Mouse (Mus musculus): ENCODE measurements around the gene Ctnnal1. TPM values are rescaled to one million over a fixed set of nuclear protein-coding genes. Genes with fewer than 3 reads are reported as not detected.
A peak's percentile ranks its signal among the peaks of the same experiment; 100 is the strongest.

Gene Ctnnal1
- total and polyA plus RNA-seq, 3 experiments = 2.3 to 6.3 TPM; not detected in 1

DNA sequence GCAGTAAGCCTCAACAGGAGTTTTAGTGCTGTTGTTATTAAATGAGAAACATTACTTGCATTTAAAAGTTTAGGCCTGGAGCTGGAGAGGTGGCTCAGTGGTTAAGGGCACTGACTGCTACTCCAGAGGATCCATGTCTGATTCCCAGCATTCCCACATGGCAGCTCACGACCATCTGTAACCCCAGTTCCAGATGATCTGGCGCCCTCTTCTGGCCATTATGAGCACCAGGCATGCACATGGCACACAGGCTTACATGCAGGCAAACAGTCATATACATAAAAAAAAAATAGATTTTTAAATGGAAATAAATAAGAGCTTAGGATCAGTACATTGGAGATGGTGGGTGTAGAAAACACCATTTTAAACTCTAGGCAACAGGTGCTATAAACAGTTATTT, 21.0 kb downstream of the Ctnnal1 start:
- Histone ChIP-seq H3K27me3 (ENCODE audit: control insufficient read depth in 1 of 2, insufficient read depth in 2 of 2, low read length in 2 of 2) (no peaks in the 10 kb centered on the region), H3K9ac (ENCODE audit: control insufficient read depth, low read depth, low read length, poor library complexity, severe bottlenecking) (no peak overlapping the region)

DNA sequence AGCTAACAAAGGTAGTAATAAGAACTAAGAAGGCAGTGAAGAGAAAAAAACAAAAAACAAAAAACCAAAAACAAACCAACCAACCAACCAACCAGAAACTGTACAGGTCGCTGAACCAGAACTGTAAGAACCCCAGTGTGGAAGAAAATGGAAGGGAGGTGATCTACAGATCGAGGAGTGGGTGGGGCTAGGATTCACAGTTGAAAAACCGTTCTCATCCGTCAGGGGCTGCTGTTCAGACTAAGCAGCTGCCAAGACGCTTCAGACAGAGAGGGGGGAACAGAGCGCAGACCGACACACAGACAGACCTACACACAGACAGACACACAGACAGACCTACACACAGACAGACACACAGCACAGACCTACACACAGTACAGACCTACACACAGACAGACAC, 22.5 kb downstream of the Ctnnal1 start:
- Histone ChIP-seq H3K27ac (ENCODE audit: control insufficient read depth, low read depth, low read length) (no peak overlapping the region), H3K27me3 (ENCODE audit: control insufficient read depth in 1 of 2, insufficient read depth in 2 of 2, low read length in 2 of 2) (no peaks in the 10 kb centered on the region), H3K9me3 (replicated peaks; ENCODE audit: insufficient read depth, low read length) (no peaks in the 10 kb centered on the region), H3K4me1 (ENCODE audit: control insufficient read depth in 1 of 2, insufficient read depth in 2 of 2, low read length in 2 of 2) (peaks cover 0 to under 1% of the 10 kb centered on the region in 2 experiments; a peak in 2 of 4 replicates), H3K79me2 (ENCODE audit: control insufficient read depth, insufficient read depth, low read length, poor library complexity) (no peaks in the 10 kb centered on the region), H3K9ac (ENCODE audit: control insufficient read depth, low read depth, low read length, poor library complexity, severe bottlenecking) (no peak overlapping the region), H3K4me3 (ENCODE audit: control insufficient read depth in 1 of 2, insufficient read depth in 1 of 2, low read depth in 2 of 2, low read length in 2 of 2) (no peak overlapping the region), H3K36me3 (ENCODE audit: control insufficient read depth in 1 of 2, insufficient read depth in 2 of 2, low read length in 2 of 2) (no peaks in the 10 kb centered on the region)
- no peak for DNase-seq (ENCODE audit: low read depth, low spot score)
- TF ChIP-seq ZNF384 (IDR thresholded peaks at IDR 0.05; ENCODE audit: low read depth, low read length) = no peak
- no peak for TF ChIP-seq SMC3 (IDR thresholded peaks at IDR 0.05; ENCODE audit: low read depth, low read length)
- TF ChIP-seq USF2 (IDR thresholded peaks at IDR 0.05; ENCODE audit: borderline replicate concordance in 1 of 2, insufficient read depth in 1 of 2, low read depth in 1 of 2, low read length in 2 of 2) = no peak
- TF ChIP-seq ZKSCAN1 (IDR thresholded peaks at IDR 0.05; ENCODE audit: low read depth, low read length) = no peak
- no peak for TF ChIP-seq JUND (IDR thresholded peaks at IDR 0.05; ENCODE audit: low read depth, low read length)
- no peak for TF ChIP-seq GATA1 (IDR thresholded peaks at IDR 0.05; ENCODE audit: low read depth, low read length)
- TF ChIP-seq ELF1 (IDR thresholded peaks at IDR 0.05; ENCODE audit: low read depth, low read length) = no peak
- no peak for TF ChIP-seq NELFE (IDR thresholded peaks at IDR 0.05; ENCODE audit: low read depth, low read length)
- no peak for TF ChIP-seq TBP (IDR thresholded peaks at IDR 0.05; ENCODE audit: low read depth, low read length)
- TF ChIP-seq POLR2AphosphoS5 (IDR thresholded peaks at IDR 0.05; ENCODE audit: borderline replicate concordance, low read depth, low read length) = no peak
- TF ChIP-seq MYB (IDR thresholded peaks at IDR 0.05; ENCODE audit: low read depth, low read length) = no peak
- TF ChIP-seq HCFC1 (IDR thresholded peaks at IDR 0.05; ENCODE audit: low read depth, low read length) = no peak
- no peak for TF ChIP-seq MEF2A (IDR thresholded peaks at IDR 0.05; ENCODE audit: extremely low read depth, insufficient replicate concordance, low read depth, low read length, poor library complexity, severe bottlenecking)
- TF ChIP-seq POLR2A (IDR thresholded peaks at IDR 0.05; ENCODE audit: control insufficient read depth in 1 of 2, insufficient read depth in 1 of 2, low read depth in 1 of 2, low read length in 2 of 2, poor library complexity in 1 of 2) = no peak
- TF ChIP-seq POLR2AphosphoS2 (IDR thresholded peaks at IDR 0.05; ENCODE audit: low read length) = no peak
- TF ChIP-seq TAL1 (IDR thresholded peaks at IDR 0.05; ENCODE audit: low read length) = no peak

More for the DNA sequence above, 21.0 kb downstream of the Ctnnal1 start:
- Histone ChIP-seq H3K9me3 (replicated peaks; ENCODE audit: insufficient read depth, low read length) (no peaks in the 10 kb centered on the region), H3K4me1 (ENCODE audit: control insufficient read depth in 1 of 2, insufficient read depth in 2 of 2, low read length in 2 of 2) (peaks cover 0 to 3% of the 10 kb centered on the region in 2 experiments; a peak in 2 of 4 replicates), H3K36me3 (ENCODE audit: control insufficient read depth in 1 of 2, insufficient read depth in 2 of 2, low read length in 2 of 2) (no peaks in the 10 kb centered on the region), H3K27ac (ENCODE audit: control insufficient read depth, low read depth, low read length) (no peak overlapping the region), H3K4me3 (ENCODE audit: control insufficient read depth in 1 of 2, insufficient read depth in 1 of 2, low read depth in 2 of 2, low read length in 2 of 2) (no peak overlapping the region), H3K79me2 (ENCODE audit: control insufficient read depth, insufficient read depth, low read length, poor library complexity) (no peaks in the 10 kb centered on the region)
- DNase-seq (ENCODE audit: low read depth, low spot score) = peak; percentile 19
- TF ChIP-seq GATA1 (IDR thresholded peaks at IDR 0.05; ENCODE audit: low read depth, low read length) = no peak
- no peak for TF ChIP-seq ZNF384 (IDR thresholded peaks at IDR 0.05; ENCODE audit: low read depth, low read length)
- TF ChIP-seq CTCF (IDR thresholded peaks at IDR 0.05 in 2 of 3, conservative IDR thresholded peaks at IDR 0.05 in 1 of 3; ENCODE audit: control insufficient read depth in 1 of 3, insufficient read depth in 1 of 3, low read depth in 2 of 3, low read length in 3 of 3, poor library complexity in 1 of 3, severe bottlenecking in 1 of 3) = peak; percentile 24 to 52 (median 36); a peak in 5 of 6 replicates
- no peak for TF ChIP-seq MAZ (IDR thresholded peaks at IDR 0.05; ENCODE audit: low read depth, low read length)
- no peak for TF ChIP-seq MEF2A (IDR thresholded peaks at IDR 0.05; ENCODE audit: extremely low read depth, insufficient replicate concordance, low read depth, low read length, poor library complexity, severe bottlenecking)
